Mouse (Mus musculus) cortical plate, adult 2 months (tissue): ENCODE data around the gene Gm20683.

Experiments
- CTCF ChIP-seq: fragments of 200-500 bp; IDR thresholded peaks from 2 replicates; pipeline ENCODE4 v1.5.1; 2011; ENCODE audit warnings: mild to moderate bottlenecking, control low read depth, low read length; ENCODE audit not compliant: insufficient read depth; ENCODE audit errors: extremely low read depth
- POLR2A ChIP-seq: fragments of 200-500 bp; IDR thresholded peaks from 2 replicates; pipeline ENCODE4 v1.6.1; 2011; ENCODE audit warnings: mild to moderate bottlenecking, low read length, control low read depth; ENCODE audit not compliant: insufficient read depth; ENCODE audit errors: extremely low read depth

- TF ChIP-seq POLR2A = no peak
- no peak for TF ChIP-seq CTCF
Measured at GRCm38 (mm10) chr17:25818851-25819780, 22.4 kb downstream of the Gm20683 start.
